Mouse (Mus musculus): ENCODE results near the gene Pheta2.

GRCm38 (mm10) chr15:82347852-82348251, 9.1 kb downstream of the Pheta2 start:
- no peak for TF ChIP-seq CTCF (conservative IDR thresholded peaks at IDR 0.05; ENCODE audit: insufficient read depth, insufficient read length, low read depth, low read length)
- TF ChIP-seq POLR2A (IDR thresholded peaks at IDR 0.05; ENCODE audit: low read depth, low read length), result no peak
